Mouse (Mus musculus) cerebellum, postnatal 25 days (tissue): ENCODE results near the gene Yy1.

Source experiments
- DNase-seq, 2 experiments: peaks; one replicate each; pipeline ENCODE4 v3.0.0; 2021; ENCODE audit warnings: mixed read lengths in 2 of 2

The Yy1 gene

DNA sequence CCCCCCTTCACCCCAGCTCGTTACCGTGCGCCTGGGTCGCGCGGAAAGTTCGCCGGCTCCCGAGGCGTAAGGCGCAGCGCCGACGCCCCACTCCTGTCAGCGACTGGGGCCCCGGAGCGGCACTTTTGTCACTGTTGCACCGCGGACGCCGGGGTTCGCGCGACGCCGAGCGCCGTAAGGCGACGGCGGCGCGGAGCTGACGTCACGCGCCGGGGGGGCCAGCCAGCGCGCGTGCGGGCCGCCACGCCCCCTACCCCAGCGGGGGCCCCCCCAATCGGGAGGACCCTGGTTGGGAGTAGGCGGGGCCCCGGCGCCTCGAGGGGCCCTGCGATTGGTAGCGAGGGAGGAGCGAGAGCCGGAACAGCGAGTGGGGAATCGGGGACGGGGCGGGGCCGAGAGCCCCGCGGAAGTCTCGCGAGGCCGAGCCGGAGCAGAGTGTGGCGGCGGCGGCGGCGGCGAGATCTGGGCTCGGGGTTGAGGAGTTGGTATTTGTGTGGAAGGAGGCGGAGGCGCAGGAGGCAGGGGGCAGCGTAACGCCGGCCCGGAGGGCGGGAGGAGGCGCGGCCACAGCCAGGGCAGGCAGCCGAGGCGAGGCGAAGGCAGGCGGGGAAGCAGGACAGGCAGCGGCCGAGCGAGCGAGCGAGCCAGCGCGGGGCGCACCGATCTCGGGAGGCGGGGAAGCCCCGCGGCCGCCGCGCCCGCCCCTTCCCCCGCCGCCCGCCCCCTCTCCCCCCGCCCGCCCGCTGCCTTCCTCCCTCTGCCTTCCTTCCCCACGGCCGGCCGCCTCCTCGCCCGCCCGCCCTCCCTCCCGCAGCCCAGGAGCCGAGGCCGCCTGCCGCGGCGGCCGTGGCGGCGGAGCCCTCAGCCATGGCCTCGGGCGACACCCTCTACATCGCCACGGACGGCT, at the start of gene Yy1:
Gene Yy1, plus strand, starts transcription at position 428 of the 907 bp plus-strand sequence.
- peak; percentile 98 to 99 for DNase-seq

DNA sequence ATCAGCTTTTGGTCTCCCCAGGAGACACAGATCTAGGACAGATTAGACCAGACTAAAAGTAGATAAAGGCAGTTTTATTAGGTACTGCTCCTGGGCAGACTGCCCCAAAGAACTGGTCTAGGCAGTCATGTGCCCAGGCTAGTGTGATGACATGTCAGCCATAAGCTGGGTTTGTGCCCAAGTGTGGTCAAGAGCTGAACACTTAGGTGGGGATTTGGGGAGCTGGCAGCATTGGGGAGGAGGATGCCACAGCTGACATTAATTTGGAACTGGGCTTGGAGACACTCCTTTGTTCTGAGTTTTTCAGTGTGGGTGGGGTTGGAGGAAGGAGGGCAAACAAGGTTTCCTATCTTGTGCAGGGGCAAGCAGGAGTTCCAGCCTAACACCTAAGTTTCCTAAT, 46.8 kb upstream of the Yy1 start:
- no peak for DNase-seq

DNA sequence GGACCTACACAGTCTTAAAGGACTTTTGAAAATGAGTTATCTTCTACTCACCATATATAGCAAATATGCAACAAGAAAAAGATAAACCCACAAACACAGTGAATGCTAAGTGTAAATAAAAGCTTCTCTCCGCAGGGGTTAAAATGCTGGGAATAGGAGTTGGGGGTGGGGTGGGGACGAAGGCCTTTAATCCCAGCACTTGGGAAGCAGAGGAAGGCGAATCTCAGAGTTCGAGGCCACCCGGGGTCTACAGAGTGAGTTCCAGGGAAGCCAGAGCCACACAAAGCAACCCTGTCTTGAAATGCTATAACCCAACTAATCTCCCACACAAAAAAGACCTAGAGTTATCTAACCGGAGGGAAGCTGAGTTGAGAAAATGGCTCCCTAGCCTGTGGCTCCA, 43.8 kb upstream of the Yy1 start:
- no peak for DNase-seq

DNA sequence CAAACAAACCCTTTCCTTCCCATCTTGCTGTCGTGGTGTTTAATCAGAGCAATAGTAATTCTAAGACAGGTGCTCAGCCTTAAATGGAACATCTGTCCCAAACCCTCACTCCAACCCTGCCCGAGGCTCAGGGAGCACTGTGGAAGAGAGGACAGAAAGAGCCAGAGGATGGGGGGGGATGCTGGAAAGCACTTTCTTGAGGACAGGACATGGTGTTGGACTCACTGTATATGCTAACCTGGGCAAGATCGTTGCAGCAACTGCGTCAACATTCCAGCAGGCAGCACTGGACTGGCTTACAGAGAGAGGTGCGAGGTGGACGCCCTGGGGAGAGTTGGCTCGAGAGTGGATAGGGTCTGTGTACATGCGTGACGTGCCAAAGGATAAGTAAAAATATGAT, 43.3 kb upstream of the Yy1 start:
- DNase-seq: no peak

DNA sequence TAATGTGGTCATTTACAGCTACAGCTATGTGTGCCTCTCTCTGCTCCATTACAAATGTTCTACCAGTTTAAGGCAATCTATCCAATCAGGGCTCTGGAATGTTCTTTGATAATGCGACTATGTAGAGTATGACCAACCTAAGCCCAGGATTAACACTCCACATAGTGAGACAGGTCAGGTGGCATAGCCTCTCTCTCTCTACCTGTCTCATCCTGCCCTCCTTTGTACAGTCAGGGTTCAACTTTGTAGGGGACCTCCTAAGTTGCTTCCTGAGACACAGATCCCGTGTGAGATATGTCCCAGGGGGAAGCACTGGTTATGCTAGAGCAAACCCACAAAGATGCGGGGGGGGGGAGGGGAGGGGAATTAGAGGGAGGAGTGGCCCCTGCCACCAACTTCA, 42.5 kb upstream of the Yy1 start:
- no peak for DNase-seq

DNA sequence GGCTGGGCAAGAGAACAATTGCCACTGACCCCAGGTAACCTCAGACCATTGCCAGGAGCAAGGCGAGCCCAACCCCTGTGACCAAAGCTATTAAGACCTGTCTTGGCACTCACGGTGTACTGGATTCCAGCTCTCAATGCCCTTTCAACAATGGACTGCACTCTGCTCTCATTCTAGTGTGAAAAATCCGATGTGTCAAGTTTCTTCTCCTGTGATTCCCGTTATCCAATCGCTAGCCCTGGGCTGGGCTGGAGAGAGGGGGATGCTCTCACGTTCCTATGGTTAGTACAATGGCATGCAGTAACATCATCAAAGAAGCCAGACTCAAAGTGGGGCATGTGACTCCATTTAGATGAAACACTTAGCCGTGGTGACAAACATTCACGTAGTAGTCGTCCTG, 41.0 kb upstream of the Yy1 start:
- no peak for DNase-seq

DNA sequence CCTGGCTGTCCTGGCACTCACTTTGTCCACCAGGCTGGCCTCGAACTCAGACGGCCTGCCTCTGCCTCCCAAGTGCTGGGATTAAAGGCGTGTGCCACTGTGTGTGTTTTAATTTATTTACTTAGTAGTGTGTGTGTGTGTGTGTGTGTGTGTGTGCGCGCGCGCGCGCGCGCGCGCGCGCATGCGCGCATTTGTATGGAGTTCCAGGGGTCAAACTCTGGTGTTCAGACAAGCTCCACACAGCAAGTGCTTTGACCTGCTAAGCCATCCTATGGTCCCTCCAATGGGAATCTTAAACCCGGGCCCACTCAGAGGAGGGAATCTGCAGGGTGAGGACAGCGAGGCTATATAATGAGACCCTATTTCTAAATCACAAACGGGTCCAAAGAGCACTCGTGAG, 37.6 kb upstream of the Yy1 start:
- no peak for DNase-seq

DNA sequence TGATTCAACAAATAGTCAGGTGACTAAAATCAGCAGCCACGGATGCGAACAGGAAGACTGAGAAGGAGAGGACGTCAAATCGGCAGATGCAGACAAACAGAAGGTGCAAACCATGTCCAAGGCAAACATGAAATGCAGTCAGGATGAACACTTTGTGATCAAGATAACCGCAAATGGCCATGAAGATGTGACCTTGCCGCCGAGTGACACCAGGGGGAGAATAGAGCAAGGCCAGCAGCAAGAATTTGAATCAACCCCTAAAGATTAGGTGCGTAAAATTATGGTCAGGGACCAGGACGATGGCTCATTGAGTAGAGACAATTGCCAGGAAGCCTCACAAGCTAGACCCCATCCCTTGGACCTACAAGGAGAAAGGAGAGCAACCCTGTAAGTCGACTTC, 36.2 kb upstream of the Yy1 start:
- no peak for DNase-seq

DNA sequence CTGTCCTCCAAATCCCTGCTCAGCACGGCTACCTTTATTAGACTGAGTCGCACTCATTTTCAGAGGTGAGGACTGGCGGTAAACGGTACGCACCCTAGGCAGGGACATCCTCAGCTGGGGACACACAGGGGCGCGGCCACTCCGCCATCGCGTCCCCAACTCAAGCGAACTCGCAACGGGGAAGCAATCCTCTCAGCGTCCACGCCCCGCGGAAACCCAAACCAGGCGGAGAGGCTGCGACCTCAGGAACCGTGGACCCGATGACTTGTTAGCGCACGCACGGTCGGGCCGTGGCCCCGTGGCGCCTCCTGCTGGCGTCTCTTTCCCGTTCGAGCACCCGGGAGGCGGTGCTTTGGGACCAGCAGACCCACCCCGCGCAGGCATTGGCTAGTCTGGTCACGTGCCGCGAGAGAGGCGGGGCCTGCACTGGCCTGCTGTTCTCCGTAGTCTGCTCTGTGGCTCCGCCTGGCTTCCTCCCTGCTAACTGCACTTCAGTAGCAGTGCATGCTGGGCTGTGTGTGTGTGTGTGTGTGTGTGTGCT, 35.0 kb upstream of the Yy1 start:
- peak; percentile 97 to 99 for DNase-seq

DNA sequence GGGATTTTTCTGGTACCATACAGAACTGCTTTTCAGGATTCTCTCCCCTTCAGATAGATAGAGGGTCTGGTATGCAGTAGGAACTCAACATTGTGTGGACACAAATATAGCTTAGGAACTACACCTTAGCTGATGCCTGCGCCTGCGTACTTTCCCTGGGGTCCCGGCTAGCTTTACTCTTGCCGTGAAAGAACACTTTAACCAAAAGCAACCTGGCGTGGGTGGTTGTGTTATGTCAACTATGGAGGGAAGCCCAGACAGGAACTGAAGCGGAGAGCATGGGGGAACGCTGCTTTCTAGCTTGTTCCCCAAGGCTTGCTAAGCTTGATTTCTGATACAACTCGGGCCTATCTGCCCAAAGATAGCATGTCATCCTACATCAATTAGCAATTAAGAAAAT, 34.5 kb upstream of the Yy1 start:
- DNase-seq: peak in 1 of 2 experiments; percentile 24

DNA sequence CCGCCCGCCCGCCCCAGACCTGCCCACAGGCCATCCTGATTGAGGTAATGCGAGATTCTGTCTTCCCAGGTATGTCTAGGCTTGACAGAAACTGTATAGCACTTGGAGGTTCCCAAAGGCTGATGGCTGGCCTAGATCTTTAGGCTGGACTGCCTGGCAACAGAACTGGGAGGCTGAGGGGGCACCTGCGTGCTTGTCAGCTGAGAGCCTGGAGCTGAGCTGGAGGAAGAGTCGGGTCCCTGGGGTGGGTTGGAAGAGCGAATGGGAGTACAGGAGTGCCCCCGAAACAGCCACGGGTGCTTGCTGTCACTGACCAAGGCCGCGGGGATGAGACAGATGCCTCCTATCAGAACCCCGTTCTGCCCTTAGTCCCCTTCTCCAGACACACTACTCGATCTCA, 34.1 kb upstream of the Yy1 start:
- DNase-seq: no peak

DNA sequence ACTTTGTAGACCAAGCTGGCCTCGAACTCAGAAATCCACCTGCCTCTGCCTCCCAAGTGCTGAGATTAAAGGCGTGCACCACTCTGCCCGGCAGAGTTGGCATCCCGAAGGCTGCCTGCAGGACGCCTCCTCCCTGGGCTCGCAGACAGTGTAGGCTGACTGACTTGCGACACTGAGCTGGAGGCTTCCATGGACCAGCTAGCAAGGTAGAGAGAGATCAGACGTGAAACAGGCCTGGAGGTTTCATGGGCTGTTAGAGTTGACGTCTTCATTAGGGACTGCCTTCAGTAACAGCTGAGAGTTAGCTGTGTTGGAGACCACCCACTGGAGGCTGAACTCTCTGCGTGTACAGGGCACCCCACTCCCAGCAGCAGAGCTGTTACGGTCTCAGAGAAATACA, 33.5 kb upstream of the Yy1 start:
- no peak for DNase-seq

DNA sequence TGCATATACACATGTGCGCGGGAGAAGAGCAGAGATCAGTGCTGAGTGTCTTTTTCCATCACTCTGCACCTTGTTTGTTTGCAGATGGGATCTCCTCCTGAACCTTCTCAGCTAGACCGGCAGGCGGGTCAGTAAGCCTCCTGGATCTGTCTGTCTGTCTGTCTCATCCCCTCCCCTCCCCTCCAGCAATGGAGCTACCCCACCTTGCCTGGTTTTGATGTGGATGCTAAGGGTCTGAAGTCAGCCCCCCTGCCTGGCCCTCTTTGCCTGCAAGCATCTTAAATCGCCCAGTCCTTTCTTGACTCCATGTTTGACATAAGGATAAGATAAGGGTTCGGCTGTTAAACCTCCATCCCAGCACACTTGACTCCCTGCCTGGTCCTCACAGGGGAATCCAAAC, 32.8 kb upstream of the Yy1 start:
- DNase-seq: no peak

DNA sequence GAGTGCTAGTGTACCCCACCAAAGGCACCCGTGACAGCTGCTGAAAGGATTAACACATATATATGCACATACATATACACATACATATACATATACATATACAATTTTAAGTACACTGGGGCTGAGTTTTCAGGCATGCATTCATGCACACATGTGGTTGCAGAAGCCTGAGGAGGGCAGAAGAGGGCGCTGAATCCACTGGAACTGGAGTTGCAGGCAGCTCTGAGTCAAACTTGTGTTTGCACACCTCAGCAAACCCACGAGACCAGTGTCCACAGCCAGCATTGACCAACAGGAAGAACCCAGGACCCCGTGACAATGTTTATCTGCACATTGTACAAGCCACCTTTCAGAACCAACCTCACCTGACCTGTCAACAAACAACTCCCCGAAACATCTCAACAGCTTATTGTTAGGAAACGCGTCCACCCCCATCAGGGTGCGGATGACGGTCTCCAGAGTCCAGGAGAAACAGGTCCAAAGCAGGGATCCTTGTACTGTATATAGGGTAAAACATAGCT, 32.2 kb upstream of the Yy1 start:
- no peak for DNase-seq

DNA sequence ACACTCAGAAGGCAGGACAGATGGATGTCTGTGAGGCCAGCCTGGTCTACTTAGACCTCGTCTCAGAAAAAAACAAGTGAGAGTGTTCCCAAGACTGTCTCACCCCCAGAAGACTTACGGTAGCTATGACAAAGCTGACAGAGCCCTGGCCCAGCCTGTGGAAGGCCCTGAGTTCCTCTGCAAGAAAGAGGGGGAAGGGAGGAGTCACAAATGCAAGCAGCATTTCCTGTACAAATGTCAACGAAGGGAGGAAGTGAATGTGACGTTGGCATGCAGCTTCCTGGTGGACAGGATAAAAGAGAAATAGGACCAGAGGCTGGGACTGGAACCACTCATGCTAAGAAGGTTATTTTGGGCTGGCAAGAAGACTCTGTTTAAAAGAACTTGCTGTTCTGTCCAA, 31.6 kb upstream of the Yy1 start:
- no peak for DNase-seq

DNA sequence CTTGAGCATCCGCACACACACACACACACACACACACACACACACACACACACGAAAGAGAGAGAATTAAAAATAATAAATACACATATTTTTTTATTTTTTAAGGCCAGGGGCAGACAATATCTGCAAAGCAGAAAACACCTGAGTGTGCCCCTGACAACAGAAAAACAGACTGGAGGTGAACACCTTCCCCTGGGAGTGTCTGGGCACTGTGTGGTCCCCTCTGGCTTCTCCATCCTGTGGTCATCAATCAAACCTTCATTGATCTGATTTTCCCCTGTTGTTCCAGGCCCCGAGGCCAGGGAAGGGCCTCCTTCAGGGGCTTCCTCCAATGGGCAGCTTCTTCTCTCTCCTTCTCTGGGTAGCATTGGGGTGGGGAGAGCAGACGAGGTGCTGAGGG, 31.1 kb upstream of the Yy1 start:
- no peak for DNase-seq

DNA sequence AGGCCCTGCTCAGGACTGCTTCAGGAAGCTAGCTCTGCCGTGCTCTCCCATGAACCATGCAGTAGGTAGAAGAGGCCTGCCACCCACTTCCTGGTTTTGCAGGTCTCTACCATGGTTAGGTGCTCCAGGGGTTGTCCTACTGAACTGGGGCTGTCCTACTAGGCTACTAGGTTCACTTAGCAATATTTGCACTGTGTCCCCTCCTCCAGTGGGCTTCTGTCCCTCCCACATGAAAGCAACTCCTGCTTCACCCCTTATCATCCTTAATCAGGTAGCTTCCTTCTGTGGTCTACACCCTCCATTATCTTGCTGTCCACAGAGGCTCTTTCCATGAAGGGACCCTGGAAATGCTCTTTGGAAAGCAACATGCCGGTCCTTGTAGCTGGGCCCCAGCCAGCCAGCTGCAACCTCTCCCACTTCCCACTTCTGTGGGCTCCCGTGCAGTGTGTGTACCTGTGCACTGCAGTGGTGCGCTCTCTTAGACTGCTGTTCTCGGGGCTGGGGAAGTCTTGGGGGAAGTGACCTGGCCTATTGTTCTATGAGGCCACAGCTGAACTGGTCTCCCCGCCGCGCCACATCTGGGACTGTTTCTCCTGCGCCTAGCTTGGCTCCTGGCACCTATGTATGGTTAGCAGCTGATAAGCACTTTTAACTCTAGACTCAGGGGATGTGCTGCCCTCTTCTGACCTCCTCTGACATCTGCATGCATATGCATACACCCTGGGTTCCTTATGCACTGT, 29.5 kb upstream of the Yy1 start:
- no peak for DNase-seq

DNA sequence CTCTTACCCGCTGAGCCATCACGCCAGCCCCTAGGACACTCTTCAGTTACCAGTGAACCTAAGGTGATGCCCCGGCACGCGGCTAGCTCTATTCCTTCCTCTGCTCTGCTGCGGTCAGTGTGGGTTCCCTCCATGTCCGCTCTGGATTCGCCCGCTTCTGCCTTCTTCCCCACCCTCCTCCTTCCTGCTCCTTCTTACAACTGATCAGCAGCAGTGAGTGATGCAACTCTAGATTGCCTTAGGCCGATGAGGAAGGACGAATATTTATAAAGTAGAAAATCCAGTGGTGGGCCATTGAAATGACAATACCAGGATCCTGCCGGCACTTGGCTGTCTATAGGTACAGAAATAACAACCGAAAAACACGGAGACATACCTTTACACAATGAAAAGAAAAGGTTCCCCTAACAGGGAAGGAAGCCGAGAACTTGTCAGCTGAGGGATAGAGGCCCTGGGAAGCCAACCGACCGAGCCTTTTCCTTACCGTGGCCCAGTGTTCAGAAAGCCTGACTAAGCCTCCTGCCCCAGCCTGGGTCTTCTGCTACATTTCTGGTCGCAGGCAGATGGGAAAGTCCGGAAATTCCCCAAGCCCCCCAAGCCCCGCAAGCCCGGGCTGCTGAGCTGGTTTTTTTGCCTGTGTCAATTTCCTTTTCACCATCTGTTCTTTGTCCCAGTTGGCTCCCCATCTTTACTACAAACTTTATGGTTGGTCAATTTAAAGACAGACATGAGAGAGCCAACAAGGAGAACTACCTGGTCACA, 27.7 kb upstream of the Yy1 start:
- no peak for DNase-seq

DNA sequence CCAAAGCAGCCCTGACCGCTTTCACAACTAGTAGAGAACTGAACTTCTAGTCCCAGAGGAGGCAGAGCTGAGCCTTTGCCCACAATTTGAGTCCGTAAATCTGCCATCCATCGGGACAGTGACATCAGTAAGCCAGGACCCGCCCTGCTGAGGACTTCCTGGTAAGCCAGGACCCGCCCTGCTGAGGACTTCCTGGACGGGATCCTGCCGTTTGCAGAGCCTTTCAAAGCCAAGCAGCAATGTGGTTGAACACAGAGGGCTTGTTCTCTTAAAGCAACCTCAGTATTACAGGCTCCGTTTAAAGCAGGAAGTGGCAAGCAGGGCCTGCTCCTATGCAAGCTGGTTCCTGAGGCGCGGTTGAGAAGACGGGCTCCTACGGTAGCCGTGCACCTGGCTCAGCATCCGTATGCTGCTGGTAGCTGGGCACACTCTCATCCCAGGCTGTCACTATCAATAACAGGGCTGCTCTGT, 27.0 kb upstream of the Yy1 start:
- peak; percentile 58 to 62 for DNase-seq

DNA sequence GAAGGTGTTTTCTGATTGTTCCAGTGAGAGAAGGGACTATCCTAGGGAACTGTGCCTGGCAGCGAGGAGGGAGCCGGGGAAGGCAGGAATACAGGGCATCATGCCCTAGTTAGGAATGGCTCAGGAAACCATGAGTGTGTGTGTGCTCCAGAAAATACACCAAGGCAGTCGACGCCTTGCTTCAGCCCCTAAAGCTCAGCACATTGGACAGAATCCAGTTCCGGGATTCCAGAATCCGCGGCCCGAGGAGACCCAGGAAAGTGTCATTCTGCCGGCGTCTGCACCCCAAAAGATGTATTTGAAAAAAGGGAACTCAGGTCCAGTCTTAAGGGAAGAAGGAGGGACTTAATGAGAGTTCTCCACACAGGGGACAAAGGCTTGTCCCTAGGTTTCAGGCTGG, 26.5 kb upstream of the Yy1 start:
- DNase-seq: peak in 1 of 2 experiments; percentile 37

DNA sequence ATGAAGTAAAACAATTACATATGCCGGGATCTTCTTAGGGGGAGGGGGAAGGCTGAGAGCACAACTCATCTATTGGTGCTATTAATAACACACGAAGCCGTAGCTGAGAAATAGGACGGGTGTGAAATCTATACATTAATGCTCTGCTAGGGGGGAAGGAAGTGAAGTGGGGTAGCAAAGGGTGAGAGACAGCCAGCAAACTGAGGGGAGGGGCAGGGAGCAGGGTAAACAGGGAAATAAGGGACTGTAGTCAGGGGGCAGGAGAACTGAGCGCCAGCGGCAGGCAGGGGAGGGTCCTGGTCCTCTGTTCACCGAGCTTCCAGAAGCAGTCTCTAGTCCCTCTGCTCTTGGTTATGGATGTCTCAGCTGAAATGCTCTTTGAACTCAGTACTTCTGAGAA, 25.9 kb upstream of the Yy1 start:
- no peak for DNase-seq

DNA sequence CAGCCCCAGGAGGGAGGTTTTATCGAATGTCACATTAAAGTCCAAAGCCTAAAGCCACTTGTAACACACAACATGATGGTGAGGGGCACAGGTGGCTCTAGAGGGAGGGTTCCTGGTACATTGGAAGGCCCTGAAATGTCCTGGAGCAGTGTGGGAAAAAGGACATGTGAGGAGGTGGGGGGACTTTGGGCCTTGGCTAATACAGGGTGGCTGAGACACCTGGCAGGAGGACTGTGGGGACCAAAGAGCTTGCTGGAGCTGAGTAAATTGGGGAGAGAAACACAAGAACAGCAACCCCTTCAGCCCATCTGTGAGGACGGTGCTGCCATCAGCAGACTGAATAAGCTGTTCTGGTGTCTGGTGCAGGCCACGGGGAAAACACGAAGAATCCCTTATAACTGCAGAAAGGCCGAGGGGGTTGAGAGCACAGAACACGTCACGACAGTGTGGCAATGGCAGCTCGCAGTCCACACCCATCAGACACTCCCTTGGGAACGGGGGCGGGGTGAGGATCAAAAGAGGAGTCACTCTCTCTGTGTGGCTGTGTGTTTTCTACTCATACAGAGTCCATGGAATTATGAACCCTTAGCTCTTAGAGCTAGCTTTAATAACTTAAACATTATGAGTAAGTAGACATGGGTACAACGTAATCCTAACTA, 24.4 kb upstream of the Yy1 start:
- DNase-seq: no peak
